Mouse (Mus musculus) kidney, postnatal 0 days (tissue): ENCODE measurements around the gene Cbx3. TPM values are rescaled to one million over a fixed set of nuclear protein-coding genes. Genes with fewer than 3 reads are reported as not detected.
A peak's percentile ranks its signal among the peaks of the same experiment; 100 is the strongest.
"Not testable (repeated sequence)": the region's sequence is repeated elsewhere in the genome, so short reads cannot be mapped to it uniquely, and the experiment has no call there.

ENCODE experiments used
- ATAC-seq: fragments of 200-750 bp; cut with Nextera tagmentation; replicated peaks from 2 replicates; pipeline ENCODE4 v1.8.0; 2017; ENCODE audit warnings: low read depth, moderate number of reproducible peaks, moderate TSS enrichment, moderate library complexity; ENCODE audit not compliant: low FRiP score
- DNase-seq: peaks from one replicate; pipeline ENCODE4 v3.0.0-alpha.2; 2016; ENCODE audit warnings: low spot score
- H3K27ac ChIP-seq: fragments of 300-500 bp; sonication (generic); 2 replicates; pipeline ENCODE4 v1.5.1; 2014; ENCODE audit warnings: mild to moderate bottlenecking
- H3K27me3 ChIP-seq: fragments of 300-500 bp; sonication (generic); 2 replicates; pipeline ENCODE4 v1.6.1; 2014; ENCODE audit warnings: low read length, mixed read lengths; ENCODE audit not compliant: insufficient read depth
- H3K36me3 ChIP-seq: fragments of 300-500 bp; sonication (generic); 2 replicates; pipeline ENCODE4 v1.6.1; 2014; ENCODE audit warnings: low read length, mixed read lengths; ENCODE audit not compliant: insufficient read depth
- H3K4me1 ChIP-seq: fragments of 300-500 bp; sonication (generic); replicated peaks from 2 replicates; pipeline ENCODE4 v1.6.1; 2014; ENCODE audit warnings: antibody characterized with exemption, low read length, mixed read lengths; ENCODE audit not compliant: insufficient read depth
- H3K4me2 ChIP-seq: fragments of 300-500 bp; sonication (generic); 2 replicates; pipeline ENCODE4 v1.6.1; 2014; ENCODE audit warnings: mild to moderate bottlenecking, low read length, moderate library complexity, mixed read lengths
- H3K4me3 ChIP-seq: fragments of 300-500 bp; sonication (generic); replicated peaks from 2 replicates; pipeline ENCODE4 v1.5.1; 2014; ENCODE audit warnings: low read depth, low read length
- H3K9ac ChIP-seq: fragments of 300-500 bp; sonication (generic); 2 replicates; pipeline ENCODE4 v1.6.1; 2014; ENCODE audit warnings: low read depth, low read length
- H3K9me3 ChIP-seq: fragments of 300-500 bp; sonication (generic); replicated peaks from 2 replicates; pipeline ENCODE4 v1.6.1; 2016; ENCODE audit warnings: low read length, inconsistent platforms, mixed read lengths
- CTCF ChIP-seq: IDR thresholded peaks from 2 replicates; pipeline ENCODE4 v1.5.1; 2016; ENCODE audit warnings: antibody characterized with exemption, low read depth, mild to moderate bottlenecking, moderate library complexity
- WGBS: fragments of 180-500 bp; shearing (Covaris S2); extraction: QIAGEN DNeasy Blood & Tissue Kit; methylation state at CpG from one replicate; pipeline ENCODE4 v1.1.7; 2014; 5-methylcytosine and 5-hydroxymethylcytosine counted together
- polyA plus RNA-seq: library from polyadenylated mRNA; unstranded; fragments of >200 nt; fragmentation: Nextera tagmentation; extraction: Ambion mirVana; gene quantifications from 2 replicates; pipeline ENCODE4 v1.2.1, GENCODE M21; 2015

The Cbx3 gene
- polyA plus RNA-seq, 1 experiment from 2014 or later: 447 TPM

DNA sequence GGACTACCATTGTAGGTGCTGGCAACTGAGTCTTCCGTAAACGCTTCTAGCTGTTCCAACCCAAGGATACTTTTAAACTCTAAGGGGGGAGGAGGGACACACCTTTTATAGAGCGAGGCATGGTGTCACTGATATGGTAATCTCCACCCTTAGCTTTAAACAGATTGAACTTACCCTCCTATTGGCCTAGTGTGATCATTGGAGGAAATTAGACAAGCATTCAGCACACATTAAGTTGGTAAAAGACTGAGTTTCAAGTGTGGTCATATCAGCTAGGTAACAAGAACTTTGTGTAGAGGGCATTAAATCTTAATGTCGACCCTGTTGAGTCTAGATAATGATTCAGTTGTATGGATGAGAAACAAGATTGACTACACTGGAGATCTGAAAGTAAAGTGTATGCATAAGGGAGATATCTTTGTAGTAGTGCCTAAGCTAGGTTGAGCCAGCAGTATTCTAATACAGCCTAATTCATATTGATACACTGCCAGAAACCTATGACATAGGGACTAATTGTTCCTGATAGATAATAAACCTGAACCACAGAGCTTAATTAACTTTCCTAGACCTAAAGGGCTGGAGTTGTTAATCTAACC is 9.1 kb downstream of the Cbx3 start:
- WGBS: 93% methylated on average over 4 of the region's 4 CpGs
- Histone ChIP-seq H3K36me3 (peaks cover 43% of the 10 kb centered on the region), H3K27ac (no peak overlapping the region), H3K27me3 (no peaks in the 10 kb centered on the region), H3K9ac (no peak overlapping the region), H3K4me1 (no peaks in the 10 kb centered on the region), H3K9me3 (no peaks in the 10 kb centered on the region), H3K4me2 (no peak overlapping the region), H3K4me3 (no peak overlapping the region)
- ATAC-seq: no peak
- no peak for DNase-seq
- no peak for TF ChIP-seq CTCF

DNA sequence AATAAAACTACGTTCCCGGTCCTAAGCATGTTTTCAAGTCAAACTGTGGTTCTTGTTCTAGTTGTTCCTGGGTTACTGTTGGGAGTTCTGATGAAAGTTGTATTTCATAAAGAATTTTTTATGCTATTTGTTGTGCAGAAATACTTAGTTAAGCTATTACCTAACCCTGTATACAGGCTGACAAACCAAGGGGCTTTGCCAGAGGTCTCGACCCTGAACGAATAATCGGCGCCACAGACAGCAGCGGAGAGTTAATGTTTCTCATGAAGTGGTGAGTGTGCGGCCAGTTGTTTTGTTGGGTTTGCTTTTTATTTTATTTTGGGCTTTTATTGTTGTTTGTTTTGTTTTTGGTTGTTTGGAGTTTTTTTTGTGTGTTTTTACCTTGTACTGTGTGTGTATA is 11.4 kb downstream of the Cbx3 start:
- WGBS: 73% methylated on average over 8 of the region's 8 CpGs
- ATAC-seq (no peak), DNase-seq (no peak)
- Histone ChIP-seq H3K4me3 (no peak overlapping the region), H3K4me2 (no peak overlapping the region), H3K9ac (no peak overlapping the region), H3K4me1 (no peaks in the 10 kb centered on the region), H3K9me3 (no peaks in the 10 kb centered on the region), H3K27ac (no peak overlapping the region), H3K36me3 (peaks cover 37% of the 10 kb centered on the region), H3K27me3 (no peaks in the 10 kb centered on the region)
- no peak for TF ChIP-seq CTCF

DNA sequence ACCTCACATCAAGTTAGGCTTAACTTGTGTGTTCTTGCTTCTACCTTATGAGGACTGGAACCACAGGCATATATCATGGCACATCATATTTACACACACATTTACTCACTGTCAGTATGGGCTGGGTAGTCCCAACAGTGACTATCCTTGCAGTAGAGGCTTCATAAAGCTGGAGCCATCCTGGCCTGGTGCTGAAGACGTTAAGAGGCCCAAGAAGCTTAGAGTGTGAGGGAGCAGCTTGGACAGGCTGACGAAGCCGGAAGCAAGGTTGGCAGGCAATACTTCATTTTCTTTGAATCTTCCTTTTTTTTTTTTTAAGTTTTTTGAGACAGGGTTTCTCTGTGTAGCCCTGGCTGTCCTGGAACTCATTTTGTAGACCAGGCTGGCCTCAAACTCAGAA is 13.7 kb downstream of the Cbx3 start:
- no peak for DNase-seq

DNA sequence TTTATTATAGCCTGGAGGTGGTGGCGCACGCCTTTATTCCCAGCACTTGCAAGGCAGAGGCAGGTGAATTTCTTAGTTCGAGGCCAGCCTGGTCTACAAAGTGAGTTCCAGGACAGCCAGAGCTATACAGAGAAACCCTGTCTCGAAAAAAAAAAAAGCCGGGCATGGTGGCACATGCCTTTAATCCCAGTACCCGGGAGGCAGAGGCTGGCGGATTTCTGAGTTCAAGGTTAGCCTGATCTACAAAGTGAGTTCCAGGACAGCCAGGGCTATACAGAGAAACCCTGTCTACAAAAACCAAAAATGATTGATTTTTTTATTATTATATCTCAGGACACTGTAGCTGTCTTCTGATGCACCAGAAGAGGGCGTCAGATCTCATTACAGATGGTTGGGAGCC is 14.4 kb downstream of the Cbx3 start:
- H3K4me1 ChIP-seq, DNase-seq, H3K4me3 ChIP-seq, H3K27me3 ChIP-seq, H3K9me3 ChIP-seq, H3K9ac ChIP-seq, H3K4me2 ChIP-seq, H3K27ac ChIP-seq, ATAC-seq: not testable (repeated sequence)
- peak; percentile 20; the same call in 1 of the 2 replicates for TF ChIP-seq CTCF
- 88% methylated on average over 8 of the region's 8 CpGs for WGBS
- peaks cover 25% of the 10 kb centered on the region for H3K36me3 ChIP-seq

More for the DNA sequence above, 13.7 kb downstream of the Cbx3 start:
- Histone ChIP-seq H3K36me3 (peaks cover 32% of the 10 kb centered on the region), H3K4me3 (no peak overlapping the region), H3K9ac (no peak overlapping the region), H3K9me3 (no peaks in the 10 kb centered on the region), H3K27me3 (no peaks in the 10 kb centered on the region), H3K4me1 (no peaks in the 10 kb centered on the region), H3K4me2 (no peak overlapping the region), H3K27ac (no peak overlapping the region)
- TF ChIP-seq CTCF: no peak
- 90% methylated on average over 3 of the region's 3 CpGs for WGBS
- ATAC-seq: no peak

DNA sequence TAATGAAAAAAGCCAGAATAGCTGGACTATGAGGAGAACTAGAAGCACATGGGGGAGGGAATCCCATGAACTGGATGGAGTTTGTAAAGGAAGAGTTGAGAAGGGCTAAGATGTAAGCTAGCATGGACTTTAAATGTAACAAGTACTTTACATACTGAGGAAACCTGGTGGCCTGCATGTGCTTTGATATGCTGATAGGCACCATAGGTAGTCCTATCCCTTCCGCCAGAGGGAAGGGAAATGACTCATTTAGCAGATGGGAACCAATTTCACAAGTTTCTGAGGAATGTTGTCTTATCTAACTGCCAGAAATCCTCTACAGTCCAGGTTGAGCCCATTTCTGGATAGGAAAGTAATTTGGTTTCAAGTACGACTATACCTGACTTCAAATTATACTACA is 15.5 kb downstream of the Cbx3 start:
- no peak for DNase-seq
- no peaks in the 10 kb centered on the region for H3K27me3 ChIP-seq
- H3K9me3 ChIP-seq: no peaks in the 10 kb centered on the region
- no peak overlapping the region for H3K27ac ChIP-seq
- no peak overlapping the region for H3K9ac ChIP-seq
- H3K4me3 ChIP-seq: no peak overlapping the region
- H3K36me3 ChIP-seq: peaks cover 14% of the 10 kb centered on the region
- TF ChIP-seq CTCF: no peak
- H3K4me1 ChIP-seq: no peaks in the 10 kb centered on the region
- WGBS: 59% methylated on average over 2 of the region's 2 CpGs
- no peak overlapping the region for H3K4me2 ChIP-seq
- ATAC-seq: no peak

DNA sequence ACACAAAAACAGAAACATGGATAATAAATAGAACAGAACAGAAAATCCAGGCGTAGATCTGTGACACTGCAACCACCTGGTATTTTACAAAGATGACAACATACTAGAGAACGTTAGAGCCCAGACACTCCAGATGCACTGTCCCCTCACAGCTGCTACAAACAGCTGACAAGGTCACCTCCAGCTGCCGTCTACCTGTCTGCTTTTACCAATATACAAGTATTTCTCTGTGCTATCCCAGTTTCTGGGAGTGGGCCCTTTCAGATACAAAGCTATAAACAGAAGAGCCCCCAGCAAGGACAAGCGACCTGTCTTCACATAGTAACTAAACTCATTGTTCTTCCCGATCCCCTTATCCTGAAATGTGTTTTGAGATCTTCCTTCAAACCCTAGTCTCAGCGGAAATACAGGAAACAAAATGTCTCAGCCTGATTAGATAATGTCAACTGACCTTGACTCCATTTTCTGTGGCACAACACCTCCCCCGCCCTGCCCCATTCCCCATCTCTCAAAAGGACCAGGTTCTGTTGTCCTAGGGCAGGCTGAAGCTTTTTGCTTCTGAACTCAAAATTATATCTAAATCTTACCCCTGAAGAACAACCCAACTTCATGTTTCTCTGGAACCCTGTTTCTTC is 16.0 kb downstream of the Cbx3 start:
- H3K27me3 ChIP-seq: no peaks in the 10 kb centered on the region
- no peak overlapping the region for H3K27ac ChIP-seq
- DNase-seq (no peak), ATAC-seq (no peak)
- H3K4me1 ChIP-seq: no peaks in the 10 kb centered on the region
- H3K4me3 ChIP-seq: no peak overlapping the region
- 67% methylated on average over 7 of the region's 7 CpGs for WGBS
- no peaks in the 10 kb centered on the region for H3K9me3 ChIP-seq
- no peak for TF ChIP-seq CTCF
- H3K36me3 ChIP-seq: peaks cover 10% of the 10 kb centered on the region; the same call in 1 of the 2 replicates
- H3K9ac ChIP-seq: no peak overlapping the region
- no peak overlapping the region for H3K4me2 ChIP-seq
